Mouse (Mus musculus): Measurements from ENCODE around the gene Dtx1.

Gene Dtx1

DNA sequence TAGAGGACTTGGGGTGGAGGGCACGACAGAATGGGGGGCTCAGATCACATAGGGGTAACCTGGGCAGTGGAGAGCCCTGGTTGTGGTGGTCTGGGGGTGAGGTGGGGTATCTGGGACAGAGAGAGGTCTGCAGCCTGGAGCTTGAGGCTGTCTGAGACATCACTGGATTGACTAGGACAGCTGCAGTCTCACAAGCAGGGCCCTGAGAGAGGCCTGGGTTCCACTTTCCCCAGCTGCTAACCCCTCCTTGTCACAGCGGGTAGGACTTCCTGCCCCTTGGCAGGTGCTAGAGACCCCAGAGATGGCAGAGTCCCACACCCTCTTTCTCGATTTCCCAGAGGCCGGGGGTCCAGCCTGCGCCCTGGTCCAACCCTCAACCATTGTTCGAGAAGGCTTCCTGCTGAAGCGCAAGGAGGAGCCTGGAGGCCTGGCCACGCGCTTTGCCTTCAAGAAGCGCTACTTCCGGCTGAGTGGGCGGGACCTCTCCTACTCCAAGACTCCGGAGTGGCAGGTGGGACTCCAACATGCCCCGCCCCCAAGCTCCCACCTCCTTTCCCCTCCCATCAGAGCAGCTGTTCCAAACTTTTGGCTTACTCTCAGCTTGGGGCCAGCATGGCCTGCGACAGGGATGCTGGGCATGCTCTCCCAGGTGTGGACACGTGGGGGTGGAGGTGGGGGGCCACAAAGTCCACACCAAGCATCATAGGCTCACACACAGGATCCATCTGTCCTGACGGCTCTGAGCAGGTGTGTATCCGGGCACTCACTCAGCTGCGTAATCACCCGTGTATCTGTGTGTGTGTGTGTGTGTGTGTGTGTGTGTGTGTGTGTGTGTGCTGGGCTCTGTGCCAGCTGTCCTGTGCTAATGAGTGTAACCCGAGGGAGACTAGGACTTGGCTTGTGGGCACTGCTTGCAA is 37.2 kb downstream of the Dtx1 start:
- DNase-seq, result no peak

DNA sequence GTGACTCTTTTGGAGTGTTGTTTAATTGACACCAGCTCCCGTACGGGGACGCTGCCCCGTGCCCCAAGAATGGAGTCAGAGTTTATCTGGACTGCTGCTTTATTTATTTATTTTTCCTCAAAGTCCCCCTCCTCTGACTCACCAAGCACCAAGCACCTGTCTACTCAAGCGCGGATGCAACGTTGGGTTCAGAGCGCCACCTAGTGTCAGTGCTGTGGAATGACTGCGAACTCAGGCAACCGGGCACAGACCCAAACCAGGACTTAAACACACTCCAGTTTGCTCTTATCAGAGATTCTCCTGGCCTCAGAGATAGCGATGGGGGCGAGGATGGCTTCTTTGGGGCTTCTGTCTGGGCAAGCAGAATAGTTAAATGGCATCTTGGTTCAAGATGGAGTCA is 38.1 kb downstream of the Dtx1 start:
- DNase-seq, result peak; percentile 68

DNA sequence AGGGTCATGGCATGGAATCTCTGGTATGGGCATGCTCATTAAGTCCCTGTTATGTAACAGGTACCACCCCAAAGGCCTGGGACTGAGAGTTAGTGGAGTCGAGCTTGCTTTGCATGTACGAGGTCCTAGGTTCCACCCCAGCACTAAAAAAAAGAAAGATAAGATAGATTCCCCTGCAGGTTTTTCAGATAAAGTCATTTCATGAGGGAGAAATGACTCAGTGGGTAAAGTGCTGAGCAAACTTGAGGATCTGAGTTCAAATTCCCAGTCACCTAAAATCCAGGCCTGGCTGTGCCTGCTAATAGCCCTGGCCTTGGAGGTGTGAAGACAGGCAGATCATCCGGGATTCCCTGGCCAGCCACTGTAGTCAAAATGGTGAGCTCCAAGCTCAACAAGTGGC is 39.9 kb downstream of the Dtx1 start:
- no peak for DNase-seq

DNA sequence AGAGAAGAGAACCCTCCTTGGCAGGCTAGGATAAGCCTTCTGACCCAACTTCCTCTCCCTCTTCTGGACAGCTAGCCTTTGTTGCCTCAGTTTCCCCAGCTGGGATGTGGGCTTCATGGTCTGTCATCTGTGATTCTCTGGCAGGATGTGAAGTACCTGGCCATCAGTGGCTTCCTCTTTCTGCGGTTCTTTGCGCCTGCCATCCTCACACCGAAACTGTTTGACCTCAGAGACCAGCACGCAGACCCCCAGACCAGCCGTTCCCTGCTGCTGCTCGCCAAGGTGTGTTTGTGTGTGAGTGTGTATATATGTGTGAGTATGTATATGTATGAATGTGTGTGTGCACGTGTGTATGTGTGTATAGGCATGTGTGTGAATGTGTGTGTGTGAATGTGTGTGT is 41.6 kb downstream of the Dtx1 start:
- DNase-seq, result no peak

DNA sequence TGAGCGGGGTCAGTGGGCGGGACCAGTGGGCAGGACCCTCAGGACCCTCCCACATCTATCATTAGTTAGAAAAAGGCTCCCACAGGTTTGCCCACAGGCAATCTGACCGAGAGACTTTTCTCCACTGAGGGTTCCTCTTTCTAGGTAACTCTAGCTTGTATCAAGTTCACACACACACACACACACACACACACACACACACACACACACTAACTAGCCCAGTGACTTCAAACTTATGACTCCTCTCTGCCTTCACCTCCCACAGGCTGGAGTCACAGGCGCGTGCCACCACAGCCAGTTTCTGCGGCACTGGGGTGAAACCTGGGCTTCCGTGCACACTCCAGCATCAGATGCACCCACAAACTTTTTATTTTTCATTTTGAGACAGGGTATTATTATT is 43.0 kb downstream of the Dtx1 start:
- no peak for DNase-seq

DNA sequence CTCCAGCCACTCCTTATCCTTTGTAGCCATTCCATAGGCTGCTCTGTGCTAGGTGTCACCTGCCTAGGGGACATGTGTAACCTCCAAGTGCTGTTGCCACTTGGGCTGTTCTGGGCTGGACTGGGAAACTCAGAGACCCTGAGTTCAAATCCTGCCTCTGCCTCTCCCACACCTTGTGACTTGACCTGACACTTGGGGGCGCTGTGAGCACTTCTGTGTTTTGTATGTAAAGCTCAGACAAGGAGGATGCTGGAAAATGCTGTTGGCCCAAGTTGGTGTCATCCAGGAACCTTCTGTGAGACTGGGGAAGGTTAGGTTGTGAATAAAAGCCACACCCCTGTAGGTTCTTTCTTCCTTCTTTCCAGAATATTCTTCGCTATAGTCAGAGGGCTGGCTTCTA is 46.8 kb downstream of the Dtx1 start:
- no peak for DNase-seq

DNA sequence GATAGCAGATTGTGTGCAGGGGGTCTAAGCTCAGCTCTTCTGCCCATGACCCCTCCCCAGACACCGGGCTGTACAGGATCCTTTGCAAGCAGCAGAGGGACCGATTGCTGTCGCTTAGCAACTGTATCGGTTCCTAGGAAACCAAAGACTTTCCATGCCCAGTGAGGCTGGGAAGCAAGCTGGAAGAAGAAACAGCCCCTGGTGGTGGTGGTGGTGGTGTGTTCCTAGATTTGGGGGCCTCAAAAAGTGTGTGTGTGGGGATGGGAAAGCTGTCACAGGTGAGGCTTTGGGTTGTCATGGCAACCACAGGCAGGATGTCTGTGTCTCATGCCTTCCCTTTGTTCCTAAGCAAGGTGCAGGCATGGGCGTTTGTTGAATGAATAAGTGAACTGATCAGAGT is 50.9 kb downstream of the Dtx1 start:
- DNase-seq, result no peak

DNA sequence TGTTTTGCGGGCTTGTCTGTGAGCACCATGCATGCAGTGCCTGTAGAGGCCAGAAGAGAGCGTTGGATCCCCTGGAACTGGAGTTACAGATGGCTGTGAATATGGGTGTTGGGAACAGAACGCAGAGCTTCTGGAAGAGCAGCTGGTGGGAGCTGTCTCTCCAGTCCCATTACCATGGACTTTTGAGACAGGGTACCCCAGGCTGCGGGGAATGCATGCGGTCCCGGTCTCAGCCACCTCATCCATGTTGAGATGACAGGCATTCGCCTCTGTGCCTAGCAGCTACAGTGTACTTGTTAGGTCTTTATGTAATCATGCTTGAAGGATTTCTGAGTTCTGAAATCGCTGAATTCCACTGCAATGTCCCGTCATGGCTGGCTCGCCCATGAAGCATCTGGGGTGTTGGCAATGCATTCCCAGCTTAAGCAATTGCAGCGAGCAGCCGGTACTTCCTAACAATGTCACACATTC is 55.4 kb downstream of the Dtx1 start:
- DNase-seq, result no peak

DNA sequence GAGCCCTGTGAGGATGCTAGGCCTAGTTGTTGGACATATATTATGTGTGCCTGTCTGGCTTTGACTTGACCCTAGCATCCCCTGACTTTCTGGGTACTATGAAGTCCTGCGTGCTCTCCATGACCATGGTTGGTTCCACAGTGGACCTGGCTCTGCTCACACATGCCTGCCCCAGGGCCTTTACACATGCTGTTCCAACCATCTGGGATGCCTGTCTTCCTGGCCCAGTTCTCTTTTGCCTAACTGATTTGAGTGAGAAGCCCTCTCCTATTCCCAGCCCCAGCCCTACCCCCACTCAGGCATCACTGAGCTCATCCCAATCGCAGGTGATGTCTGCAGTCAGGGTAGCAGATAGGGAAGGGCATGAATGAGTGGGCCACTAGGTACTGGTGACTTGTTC is 57.9 kb downstream of the Dtx1 start:
- DNase-seq, result no peak

DNA sequence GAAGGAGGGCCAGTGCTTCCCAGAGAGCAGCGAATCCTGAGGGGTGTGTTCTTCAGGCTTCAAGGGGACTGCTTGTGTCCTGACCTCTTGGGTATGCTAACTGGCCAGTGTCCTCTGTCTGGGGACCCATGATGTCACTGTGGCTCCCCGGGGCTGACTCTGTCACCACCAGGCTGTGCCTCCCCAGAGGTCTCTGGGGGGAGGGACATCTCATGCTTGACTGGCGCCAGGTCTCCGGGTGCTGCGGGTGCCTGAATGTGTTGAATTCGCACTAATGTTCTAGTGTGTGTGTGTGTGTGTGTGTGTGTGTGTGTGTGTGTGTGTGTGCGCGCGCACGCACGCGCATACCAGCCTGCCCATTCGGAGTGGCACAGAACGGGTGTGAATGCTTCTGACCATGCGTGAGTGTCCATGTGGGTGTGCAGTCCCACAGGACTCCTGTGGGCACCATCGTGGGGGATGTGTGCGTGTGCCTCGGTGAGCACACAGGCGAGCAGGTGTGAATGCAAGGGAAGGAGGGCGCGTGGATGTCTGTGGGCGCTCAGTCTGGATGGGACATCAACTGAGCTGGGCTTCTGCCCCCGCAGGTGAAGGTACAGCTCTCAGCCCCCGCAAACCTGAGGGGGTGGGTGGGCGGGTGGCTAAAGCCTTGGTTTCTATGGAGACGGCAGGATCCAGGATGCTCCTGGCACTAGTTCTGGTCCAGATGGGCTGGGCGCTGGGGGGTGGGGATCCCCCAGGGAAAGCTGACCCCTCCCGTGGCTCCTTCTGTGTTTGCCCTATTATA is 58.6 kb downstream of the Dtx1 start:
- DNase-seq, result no peak

DNA sequence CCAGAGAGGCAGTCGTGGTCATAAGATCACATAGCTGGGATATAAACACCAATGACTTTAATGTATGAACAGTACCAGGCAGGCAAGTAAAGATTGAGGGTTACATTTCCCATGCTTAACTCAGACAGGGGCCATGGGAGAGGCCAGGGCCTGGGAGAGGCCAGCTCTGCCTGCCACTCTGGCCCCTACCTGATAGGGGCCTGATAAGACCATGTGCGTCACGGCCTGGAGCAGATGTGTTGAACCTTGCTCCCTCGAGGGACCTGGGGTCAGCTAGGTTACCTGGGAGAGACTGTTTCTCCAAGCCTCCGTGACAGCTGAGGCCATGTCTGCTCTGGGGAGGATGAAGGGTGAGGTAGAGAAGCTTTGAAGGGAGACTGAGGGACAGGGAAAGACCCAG is 60.5 kb downstream of the Dtx1 start:
- DNase-seq, result no peak

DNA sequence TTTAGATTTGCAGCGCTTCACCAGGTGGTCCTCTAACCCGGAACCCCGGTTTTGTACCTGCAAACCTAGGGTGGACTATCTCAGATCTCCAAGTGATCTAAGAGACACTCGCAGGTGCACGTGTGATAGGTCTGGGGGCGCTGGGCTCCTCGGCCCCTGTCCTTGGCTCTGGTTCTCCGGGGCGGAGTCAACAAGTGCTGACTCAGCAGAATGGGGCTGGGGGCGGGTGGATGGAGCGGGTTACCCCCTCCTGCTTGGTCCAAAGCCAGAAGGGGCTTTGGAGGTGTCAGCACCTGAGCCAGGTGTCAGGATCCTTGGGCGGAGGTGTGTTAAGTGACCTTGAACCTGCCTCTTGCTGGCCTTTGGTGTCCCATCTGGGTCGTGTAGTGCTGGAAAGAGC is 61.8 kb downstream of the Dtx1 start:
- no peak for DNase-seq

DNA sequence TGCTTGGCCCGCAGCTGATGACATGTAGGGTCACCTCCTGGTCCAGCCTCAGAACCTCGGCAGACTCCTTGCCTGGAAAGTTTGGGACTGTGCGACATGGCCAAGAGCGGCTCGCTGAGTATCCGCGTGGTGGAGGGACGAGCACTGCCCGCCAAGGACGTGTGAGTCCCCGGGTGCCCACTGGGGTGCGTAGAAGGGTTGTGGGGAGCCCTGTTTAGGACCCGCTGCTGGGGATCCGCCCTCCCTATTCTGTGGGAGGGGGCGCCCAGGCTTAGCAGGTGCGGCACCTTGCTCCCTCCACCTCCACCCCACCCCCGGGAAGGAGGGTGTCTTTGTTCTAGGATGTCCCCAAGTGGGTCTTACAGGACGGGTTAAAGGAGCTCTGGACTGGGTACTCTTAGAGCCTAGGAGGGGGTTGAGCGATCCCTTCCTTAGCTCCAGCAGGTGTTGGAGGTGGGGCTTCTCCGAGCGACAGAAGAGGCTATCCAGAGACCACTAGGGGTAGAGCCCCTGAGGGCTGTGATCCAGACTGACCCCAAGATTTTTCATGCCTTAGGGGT is 62.3 kb downstream of the Dtx1 start:
- DNase-seq, result no peak

DNA sequence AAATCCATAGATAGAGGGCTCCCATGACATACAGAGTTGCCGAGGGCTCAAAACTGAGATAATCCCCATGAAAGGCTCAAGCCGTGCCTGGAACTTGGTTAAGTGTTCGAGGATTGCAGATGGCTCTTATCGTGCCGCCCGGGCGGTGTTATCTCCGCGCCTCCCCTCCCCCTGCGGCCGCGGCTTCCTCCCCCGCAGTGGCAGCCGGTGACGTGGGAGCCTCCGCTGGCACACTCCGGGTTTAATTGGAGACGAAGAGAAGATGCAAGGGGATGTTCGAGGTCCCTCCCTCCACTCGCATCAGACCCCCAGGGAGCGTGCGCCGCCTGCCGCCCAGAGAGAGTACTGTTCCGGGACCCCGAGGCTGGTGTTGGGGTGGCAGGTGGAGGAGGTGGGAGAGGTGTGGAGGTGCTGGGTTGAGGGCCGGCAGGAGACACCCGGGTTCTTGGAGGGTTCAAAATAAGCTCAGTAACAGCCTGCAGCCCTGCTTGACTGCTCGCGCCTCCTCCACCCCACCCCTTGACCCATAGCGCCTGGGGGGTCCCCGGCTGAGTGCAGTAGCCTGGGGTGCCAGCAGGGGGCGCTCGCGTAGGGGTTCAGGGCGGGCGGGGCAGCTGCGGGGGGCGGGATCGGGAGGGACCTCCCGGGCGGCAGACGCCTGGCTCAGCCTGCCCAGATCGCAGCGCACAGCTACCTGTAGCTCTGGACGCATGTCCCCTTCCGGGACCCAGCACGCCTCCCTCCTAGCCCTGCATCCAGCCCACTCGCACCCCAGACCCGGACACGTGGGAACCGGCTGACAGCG is 63.0 kb downstream of the Dtx1 start, which contains the start of gene Rasal1:
TSS of gene Rasal1 (plus strand) at position 244 of the 805 bp plus-strand sequence.
- peak; percentile 45 for DNase-seq

DNA sequence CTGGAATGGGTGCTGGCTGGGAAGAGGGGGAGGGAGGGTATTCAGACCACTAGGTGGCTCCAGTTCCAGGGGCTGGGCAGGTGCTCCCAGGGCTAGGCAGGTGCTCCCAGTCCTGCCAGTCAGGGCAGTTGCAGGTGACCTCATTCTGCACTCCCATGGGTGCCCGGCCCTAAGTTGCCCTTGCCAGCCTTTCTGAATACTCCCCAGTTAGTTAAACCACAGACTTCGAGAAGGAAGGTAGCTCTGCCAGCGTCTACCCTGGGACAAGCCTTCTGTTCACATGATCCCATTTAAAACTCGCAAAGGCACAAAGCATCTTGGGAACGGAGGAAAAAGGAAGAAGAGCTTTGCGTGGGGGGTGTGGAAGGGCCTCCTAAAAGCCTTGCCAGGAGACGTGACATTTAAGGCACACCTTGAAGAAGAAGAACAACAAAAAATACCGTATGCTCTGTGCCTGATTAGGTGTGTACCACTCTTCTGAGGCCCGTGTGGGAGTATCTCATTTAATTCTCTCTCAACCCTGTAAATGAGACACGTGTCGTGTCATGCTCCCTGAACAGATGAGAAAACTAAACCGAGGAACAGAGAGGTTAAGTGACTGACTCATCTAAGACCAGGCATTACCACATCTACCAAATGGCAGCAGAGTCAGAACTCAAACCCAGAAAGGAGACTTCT is 63.8 kb downstream of the Dtx1 start:
- DNase-seq, result no peak

DNA sequence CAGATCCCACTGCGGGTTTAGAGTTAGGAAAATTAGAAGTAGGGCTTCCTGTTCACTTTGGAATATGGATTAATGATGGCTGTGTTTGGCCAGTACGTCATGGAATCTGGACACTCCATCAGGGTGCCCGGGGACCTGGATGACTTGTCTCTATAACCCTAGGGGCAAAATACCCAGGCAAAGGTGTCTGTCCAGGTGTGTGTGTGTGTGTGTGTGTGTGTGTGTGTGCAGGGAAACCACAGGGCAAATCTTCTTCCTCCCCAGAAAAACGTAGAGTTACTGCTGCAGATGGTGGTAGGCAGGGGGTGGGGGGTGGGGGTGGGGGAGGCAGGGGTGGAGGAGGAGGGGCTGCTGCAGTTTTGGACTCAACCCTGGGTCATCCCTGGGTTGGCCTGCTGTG is 64.4 kb downstream of the Dtx1 start:
- no peak for DNase-seq

DNA sequence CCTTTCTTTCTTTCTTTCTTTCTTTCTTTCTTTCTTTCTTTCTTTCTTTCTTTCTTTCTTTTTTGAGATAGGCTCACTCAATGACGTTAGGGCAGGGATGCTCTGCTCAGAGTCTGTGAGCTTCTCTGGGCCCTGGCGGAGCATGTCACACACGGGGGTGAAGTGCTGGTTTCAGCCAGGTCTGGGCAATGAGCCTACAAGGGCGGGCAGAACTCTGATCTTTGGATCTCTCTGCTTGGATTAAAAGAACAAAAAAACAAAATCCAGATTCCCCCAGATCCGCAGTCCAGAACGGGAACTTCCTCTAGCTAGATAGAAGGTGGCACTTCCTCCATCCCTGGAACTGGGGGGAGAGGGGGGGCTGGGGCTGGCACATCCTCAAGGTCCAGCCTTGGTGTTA is 65.9 kb downstream of the Dtx1 start:
- DNase-seq, result no peak

DNA sequence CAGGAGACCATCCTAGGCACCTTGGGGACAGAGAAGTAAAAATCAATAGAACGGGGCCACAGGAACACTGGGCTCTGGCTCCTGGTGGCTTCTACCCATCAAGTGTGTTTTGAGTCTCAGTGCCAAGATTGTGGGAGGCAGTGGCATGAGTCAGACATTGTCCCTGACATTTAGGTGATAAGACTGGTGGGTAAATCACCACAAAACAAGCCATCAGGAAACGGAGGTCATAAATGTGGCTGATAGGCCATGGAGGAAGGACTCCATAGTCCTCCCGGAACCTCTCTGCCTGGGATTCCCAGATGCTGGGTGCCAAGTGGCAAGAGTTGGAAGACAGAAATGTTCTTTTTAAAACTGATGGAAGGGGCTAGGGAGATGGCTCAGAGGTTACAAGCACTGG is 67.5 kb downstream of the Dtx1 start:
- DNase-seq, result no peak

DNA sequence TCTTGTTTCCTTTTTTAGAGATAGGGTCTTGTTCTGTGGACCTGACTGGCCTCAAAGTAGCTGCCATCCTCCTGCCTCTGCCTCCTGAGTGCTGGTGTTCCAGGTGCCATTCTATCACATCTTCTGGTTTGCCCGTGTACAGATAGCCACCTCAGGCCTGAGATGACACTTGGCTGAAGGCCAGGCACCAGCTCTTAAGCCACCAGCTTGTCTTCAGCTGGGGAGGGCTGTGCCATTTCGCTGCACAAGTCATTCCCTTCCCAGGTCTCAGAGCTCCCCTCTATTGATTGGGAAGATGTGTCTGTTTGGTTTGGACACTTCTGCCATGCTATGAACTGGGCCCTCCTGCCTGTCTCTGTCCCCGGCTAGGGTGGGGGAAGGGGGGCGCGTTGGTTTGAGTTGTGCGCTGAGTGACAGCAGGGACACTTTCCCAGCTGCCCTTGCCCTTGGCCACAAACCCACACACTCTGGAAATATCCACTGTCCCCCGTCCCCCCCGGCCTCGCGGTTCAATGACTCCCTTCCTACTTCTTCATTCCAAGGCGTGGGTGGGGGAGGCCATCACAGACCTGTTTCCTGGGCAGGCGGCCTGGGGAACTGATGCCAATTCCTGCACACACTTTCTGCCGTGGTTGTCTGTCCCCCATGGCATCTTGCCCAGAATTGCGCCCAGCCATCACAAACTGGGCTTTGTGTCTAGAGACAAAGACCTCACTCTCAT is 68.2 kb downstream of the Dtx1 start:
- DNase-seq, result peak; percentile 59

DNA sequence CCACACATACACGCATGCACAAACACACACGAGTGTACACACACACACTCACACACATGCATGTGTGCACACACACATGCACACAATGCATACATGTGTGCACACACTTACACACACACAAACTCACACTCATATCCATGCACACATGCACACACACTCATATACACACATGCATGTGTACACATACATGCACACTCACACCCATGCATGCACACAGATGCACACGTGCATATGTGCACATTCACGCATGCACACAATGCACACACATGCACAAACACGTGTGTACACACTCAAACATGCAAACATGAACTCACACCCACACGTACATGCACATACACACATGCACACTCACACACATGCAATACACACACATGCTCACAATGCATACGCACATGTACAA is 71.6 kb downstream of the Dtx1 start:
- DNase-seq, result no peak

DNA sequence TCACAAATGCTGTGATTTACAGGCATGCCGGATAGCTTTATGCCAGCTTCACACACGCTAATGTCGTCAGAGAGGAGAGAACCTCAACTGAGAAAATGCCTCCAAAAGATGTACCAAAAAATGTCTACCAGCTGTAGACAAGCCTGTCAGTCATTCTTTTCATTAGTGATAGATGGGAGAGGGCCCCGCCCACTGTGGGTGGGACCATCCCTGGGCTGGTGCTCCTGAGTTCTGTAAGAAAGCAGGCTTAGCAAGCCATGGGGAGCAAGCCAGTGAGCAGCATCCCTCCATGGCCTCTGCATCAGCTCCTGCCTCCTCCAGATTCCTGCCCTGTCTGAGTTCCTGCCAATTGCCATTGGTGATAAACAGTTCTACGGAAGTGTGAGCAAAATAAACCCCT is 76.1 kb downstream of the Dtx1 start:
- no peak for DNase-seq

DNA sequence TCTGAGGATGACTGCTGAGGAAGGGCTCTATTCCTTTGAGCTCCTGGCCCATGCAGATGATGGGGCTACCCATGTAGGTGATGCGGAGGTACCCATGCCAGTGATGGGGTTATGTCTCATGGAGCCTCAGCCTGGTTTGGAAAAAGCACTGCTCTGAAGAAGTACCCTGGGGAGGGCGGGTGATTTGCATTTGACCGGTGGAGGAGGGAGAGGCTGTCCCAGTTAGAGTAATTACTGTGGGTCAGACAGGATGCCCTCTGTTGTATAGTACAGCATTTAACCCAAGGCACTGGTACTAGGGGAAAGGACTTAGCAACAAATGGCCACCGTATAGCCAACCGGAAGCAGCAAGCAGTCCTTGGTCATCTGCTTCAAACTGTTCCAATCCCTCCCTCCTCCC is 76.9 kb downstream of the Dtx1 start:
- no peak for DNase-seq

Data from cerebellum, adult 8-10 months (tissue).